Mouse (Mus musculus) heart, adult 18-20 months (tissue): ENCODE data around the gene Bbs12. TPM values are rescaled to one million over a fixed set of nuclear protein-coding genes. Genes with fewer than 3 reads are reported as not detected.

Experiments used
- DNase-seq, 2 experiments: peaks; one replicate each; pipeline ENCODE4 v3.0.0; 2021 to 2022; ENCODE audit warnings: mixed read lengths in 1 of 2
- total RNA-seq, 2 experiments: library from RNA; stranded (reverse); gene quantifications; 2 replicates each; pipeline ENCODE4 v1.2.3; 2021

Gene Bbs12
- total RNA-seq, 2 experiments from 2014 or later, result 0.77 to 1.2 TPM

DNA sequence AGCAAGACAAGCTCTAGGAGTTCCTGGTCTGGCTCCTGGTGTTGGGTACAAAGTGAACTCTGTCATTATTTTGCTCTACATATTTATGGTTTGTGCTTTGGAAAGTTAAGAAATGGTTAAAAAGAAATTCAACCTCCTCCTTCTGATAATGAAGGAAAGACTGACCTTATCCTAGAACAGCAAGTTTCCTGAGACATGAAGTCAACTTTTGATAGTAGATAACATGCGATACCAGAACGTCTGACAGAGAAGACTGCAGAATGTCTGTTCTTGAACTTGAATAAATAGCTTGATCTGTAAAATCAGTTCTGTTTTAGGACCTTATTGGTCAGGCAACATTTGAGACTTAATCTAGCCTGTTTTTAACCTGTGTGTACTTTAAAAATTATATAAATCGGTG is 14.3 kb downstream of the Bbs12 start:
- DNase-seq, result no peak

DNA sequence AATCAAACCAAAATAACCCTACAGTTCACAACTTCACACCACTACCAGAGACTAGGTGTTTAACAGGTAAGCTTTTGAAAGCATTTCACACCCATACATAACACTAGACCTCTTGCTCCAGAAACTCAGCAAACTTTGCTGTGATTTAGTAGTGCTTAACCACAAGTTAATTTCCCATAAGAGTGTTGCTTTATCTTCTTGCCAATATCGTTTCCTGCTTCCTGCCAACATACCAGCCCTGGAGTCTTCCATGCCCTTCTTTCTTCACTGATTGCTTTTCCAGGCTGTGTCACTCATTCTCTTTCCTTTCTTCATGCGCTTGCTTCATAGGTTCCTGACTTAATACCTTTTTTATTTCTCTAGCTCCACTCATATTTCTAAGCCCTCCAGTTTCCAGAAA is 16.1 kb downstream of the Bbs12 start:
- DNase-seq, result no peak

DNA sequence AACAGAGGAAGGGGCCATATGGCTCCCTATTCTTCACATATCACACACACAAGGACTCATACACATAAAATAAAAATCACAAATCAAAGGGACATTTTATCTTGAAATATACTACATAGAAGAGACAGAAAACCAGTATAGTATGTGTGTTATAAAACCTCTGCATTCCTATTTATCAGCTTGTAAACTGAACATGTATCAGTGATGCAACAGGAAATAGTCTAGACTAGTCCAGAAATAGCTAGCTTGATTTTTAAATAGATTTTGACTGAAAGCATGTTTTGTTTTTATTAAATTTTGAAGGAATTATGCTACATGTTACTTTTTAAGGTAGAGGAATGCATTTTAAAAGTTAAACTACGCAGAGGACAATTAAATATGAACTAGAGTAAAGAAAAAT is 17.6 kb downstream of the Bbs12 start:
- no peak for DNase-seq

DNA sequence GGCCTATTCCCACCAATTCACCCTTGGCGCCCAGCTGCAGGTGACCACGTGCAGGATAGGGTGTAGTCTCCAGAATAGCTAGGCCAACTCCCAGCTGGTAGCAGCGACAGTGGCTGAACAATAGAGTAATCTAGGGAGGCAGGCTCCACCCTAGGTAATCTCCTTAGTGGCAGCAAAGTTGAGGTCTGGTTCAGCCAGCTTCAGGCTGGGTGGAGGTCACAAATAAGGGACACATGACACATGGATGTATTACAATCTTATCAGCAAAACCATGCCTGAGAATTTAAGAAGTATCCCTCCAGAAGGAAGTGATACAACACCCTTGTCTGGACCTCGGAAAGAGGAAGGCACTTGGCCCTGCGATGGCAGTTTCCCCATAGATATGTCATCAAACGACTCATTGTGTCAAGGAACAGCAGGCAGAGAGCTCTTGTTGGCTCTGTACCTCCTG is 19.7 kb downstream of the Bbs12 start:
- DNase-seq, result no peak

DNA sequence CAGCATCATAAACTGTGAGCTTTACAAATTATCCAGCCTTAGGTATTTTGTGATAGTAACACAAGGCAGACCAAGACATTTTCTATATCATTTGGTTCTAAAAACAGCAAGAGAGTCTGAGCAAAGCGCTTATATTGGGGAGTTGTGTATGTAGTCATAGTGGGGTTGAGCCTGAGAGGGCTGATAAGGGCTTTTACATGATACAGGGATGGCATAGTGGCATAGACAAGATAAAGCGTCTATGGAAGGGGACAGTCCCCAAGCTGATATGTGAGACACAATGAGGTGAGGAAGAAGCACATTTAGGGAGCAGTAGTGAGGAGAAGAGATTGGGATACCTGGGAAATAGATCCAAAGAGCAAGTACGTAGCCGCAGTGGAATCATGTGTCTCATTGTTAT is 21.7 kb downstream of the Bbs12 start:
- no peak for DNase-seq

DNA sequence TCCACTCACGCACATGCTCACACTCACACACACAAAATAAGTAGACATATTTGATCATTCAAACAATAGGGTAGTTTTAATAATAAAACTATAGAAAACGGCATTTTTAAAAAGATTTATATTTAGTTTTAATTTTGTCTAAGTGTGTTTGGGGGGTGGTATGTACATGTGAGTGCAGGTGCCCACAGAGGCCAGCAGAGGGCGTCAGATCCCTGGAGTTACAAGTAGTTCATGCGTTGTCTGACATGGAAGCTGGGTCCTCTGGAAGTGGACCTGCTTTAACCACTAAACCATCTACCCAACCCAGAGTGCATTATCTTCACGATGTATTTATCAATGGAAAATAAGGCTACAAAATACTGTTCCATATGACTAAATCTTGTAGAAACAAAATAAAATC is 28.8 kb downstream of the Bbs12 start:
- peak; percentile 45 to 68 for DNase-seq

DNA sequence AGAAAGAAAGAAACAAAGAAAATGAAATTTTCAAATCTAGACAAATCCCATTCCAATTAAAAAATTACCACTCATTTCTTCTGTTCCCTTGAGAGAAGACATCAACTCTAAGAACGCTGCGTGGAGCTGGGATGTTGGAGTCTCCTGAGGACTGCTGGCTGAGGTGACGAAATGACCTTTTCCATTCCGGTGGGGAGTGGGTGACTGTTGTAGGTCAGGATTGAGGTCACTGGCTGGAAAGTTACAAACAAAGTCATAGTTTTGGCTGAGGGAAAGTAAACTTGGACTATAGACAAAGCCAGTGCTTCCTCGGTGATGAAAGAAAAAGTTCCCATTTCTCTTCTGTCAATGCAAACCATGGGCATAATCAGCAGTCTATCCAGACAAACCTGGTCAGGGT is 30.5 kb downstream of the Bbs12 start:
- DNase-seq, result peak in 1 of 2 experiments; percentile 61

DNA sequence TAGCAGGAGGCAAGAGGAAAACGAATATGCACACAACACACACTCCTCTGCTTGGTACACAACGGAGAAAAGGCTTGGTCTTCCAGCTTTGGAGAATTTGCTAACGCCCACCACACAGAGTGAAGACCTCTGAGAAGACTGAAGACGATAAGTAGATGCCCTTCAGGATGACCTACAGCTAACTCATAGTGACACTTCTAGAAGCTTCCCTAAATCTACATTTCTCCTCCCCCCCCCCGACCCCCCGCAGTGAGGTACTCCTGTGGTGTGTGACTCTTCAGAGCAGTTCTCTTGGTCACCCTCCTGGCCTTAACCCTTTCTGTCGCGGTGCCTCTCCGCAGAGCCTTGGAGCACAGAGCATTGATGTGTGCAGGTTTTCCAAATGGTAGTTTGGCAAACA is 35.3 kb downstream of the Bbs12 start:
- no peak for DNase-seq

DNA sequence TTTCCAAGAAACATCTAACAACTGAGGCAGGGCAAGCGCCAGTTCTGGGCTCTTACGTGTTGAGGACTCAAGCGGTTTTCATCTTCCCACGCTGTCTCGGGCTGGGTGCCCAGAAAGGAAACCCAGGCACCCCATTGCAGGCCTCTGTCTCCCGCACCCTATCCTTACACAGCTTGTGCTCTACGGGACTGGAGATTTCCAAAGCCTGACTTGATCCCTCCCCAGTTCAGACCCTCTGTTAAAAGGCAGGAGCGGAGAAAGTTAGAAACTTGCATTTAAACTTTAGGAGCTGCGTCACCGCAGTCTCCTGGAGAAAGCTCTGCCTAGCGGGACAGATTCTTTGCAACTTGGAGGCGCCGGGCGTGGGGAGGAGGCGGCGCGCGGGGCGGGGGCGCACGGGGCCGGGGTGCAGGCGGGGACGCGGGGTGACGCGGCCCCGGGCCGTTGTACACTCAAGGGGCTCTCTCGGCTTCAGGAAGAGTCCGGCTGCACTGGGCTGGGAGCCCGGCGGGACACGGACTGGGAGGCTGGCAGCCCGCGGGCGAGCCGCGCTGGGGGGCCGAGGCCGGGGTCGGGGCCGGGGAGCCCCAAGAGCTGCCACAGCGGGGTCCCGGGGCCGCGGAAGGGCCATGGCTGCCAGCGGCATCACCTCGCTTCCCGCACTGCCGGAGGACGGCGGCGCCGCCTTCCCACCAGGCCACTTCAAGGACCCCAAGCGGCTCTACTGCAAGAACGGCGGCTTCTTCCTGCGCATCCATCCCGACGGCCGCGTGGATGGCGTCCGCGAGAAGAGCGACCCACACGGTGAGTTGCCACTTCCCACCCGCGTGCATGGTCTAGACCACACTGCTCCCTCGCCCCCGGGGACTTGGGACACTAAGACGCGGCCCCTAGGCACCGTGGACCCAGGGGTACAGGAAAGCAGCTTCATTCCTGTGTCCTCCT is 36.1 kb downstream of the Bbs12 start, which contains the start of gene Fgf2:
Gene Fgf2 (plus strand): TSS at position 126 of the 945 bp plus-strand sequence.
- DNase-seq, result peak; percentile 71 to 80

DNA sequence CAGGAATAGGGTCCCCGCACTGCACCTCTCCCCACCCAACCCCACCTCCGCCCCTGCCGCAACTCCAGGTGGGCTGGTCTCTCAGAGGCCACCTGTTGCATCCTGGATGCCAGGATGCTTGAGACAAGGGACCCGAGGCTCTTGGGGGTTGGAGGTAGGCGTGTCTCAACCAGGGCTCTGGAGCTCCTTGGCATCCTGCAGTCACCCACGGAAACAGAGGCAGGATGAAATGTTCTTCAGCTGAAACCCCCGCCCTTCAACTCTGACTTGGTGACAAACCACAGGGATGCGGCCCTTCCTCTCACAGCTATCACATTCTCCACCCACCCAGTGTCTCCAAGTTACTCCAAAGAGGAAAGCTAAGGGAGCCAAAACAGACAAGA is 36.8 kb downstream of the Bbs12 start:
- peak; percentile 42 to 56 for DNase-seq

DNA sequence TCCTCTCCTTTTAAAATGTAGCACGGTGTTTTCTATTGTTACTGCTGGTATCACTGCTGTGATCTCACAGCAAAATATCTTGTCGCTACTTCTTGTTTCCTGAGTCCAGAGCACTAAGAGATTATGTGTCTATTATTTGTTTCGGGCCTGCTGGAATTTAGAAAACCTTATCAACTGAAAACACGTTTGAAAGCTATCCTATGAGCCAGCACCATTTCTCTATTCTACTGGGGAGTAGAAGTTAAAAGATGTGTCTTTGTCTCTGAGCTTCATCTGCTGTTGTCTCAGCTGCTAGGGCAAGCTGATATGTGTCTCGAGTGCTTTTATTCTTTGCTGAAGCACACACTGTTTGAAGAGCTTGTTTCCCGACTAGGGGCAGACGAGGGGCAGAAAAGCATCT is 38.0 kb downstream of the Bbs12 start:
- DNase-seq, result no peak

DNA sequence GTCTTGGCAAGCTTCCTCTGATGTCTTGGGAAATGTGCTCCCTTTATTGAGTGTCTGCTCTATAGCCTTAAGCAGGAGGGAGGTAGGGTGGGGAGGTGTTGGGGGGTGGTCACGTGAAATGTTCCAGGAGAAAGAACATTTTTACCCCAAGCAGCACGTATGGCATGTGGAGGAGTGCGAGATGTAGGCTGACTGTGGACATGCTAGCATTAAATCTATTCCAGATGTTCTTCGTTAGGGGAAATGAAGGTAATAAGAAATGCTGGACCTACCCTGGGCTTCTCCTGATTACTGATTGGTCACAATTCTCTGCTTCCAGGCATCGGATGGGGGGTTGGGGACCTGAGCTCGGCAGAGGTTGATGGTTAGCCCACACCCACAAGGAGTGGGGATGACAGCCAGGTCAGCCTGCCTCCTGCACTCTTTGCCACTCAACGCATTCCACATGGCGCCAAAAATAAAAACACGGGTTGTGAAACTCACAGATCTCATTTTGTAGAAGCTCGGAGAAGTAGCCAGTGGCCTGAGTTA is 41.7 kb downstream of the Bbs12 start:
- DNase-seq, result peak; percentile 61 to 65

DNA sequence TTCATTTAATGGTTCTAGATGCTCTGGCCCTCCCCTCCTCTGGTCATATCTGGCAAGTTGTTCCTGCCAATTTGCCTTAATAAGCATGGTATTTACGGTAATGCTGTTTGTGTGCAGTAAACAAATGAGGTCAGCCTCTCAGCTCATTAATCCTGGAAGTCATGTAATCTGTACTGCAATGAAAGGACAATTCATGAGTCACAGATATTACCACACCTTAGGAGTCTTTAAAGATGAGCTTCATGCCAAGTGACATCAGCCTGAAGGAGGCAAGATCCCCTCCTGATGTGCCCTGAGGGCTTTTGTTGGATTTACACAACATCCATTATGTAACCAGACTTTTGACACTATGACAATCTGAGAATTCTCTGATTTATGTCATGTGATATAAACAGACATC is 42.4 kb downstream of the Bbs12 start:
- no peak for DNase-seq

DNA sequence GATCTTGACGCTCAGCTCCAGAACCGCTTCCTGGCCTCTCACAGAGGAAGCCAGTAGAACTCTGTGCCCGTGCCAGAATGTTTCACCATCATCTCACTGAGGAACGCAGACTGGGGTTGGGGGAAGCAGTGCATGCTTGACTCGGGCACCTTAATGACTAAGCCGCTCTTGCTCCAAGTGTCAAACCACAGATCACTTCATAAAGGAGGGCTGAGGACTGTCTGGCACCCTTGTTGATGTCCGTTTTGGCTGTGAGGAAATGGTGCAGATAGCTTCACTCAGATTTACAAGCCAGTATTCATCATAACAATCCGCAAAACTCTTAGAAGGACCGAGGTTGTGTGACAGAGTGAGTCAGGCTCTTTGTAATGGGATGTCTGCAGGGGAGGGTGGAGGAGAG is 48.4 kb downstream of the Bbs12 start:
- DNase-seq, result peak; percentile 49 to 57

DNA sequence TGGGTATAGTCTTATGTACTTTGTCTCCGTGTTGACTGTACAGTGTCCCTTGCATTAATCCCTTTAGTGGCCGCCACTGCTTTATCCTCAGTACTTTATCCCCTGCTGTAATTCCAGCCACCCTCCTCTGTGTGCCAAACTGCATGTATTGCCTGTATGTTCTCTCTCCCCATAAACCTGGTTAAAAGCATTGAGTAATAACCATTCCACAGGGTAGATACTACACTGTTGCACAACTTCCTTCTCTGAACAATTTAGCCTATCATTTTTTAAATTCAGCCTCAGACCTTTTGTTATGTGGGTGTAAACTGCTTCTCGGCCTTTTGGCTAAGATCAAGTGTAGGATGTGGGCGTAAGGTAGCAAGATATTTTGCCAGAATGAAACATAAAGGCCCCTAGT is 52.8 kb downstream of the Bbs12 start:
- no peak for DNase-seq

DNA sequence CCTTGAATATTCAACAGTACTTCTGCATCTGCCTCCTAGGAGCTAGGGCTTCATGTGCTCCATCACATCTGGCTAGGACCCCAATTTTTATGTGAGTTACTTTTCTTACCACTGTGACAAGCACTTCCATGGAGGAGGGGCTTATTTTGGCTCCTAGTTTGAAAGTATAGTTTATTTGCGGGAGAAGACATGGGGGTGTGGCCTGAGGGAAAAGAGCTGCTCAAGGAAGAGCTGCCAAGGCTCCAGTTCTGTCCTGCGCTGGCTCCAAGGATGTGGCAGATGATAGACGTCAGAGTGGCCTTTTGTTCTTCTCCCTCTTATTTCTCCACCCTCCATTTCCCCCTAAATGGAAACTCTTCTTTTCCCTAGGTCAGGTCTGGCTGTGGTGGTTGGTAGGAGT is 53.6 kb downstream of the Bbs12 start:
- no peak for DNase-seq

DNA sequence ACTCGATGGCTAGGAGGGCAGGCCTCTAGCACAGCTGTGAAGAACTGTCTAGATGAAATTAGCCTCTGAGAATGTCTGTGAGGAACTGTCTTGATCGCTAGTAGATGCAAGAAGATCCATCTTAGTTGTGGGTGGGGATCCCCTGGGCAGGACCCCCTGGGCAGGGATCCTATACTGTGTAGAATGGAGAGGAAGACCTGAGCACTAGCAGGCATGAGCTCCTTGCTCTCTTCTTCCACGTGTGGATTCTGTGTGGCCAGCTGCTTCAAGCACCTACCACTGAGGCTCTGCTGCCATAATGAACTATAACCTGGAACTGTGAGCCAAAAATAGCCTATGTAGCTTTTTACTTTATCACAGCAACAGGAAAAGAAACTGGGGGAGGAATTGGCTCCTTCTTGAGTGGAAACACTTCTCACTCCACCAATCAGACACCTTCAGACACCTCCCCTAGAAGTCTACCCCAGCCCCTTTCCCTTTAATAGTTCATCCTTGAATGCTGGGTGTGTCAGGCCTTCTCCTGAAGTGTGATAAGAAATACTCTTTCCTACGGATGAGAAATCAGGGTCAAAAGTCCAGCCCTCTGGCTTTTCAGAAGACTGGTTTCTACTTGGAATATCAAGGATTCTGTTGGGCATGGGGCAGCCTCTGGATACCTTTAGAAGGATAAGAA is 54.2 kb downstream of the Bbs12 start:
- DNase-seq, result peak in 1 of 2 experiments; percentile 35

DNA sequence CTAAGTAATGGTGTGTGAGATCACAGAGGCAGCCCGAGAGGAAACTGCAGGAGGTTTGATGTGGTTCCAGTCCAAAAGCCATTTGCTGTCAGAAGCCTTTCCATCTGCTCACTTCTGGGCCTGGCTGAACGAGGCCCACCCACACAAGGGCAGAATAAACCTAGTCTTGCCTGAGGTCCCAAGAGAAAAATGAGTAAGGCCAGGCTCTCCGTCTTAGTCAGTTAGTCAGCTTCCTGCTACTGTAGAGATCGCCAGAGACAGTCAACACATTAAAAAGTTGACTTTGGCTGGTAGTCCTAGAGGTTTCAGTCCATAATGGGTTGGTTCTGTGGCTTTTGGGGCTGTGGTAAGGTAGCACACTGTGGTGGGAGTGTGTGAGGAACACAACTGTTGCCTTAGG is 58.1 kb downstream of the Bbs12 start:
- DNase-seq, result peak in 1 of 2 experiments; percentile 68

Other genes starting within 250 kb of the Bbs12 start
- not detected for gene Adad1, start 249.0 kb upstream of the Bbs12 start, total RNA-seq
- gene Il2, start 186.6 kb upstream of the Bbs12 start, total RNA-seq, result not detected
- not detected for gene Il21, start 79.9 kb upstream of the Bbs12 start, total RNA-seq
- under 1 TPM; 0.37 to 0.95 TPM for gene Cetn4, start 154 bp downstream of the Bbs12 start, total RNA-seq
- 10 to 100 TPM in 1 of 2 experiments, 1 to 10 TPM in 1; 5.3 to 12.0 TPM for gene Fgf2, start 35.8 kb downstream of the Bbs12 start, total RNA-seq
- 10 to 100 TPM; 12.0 to 17.3 TPM for gene Spata5, start 107.3 kb downstream of the Bbs12 start, total RNA-seq
- gene Nudt6, start 107.7 kb downstream of the Bbs12 start, total RNA-seq, result 10 to 100 TPM; 34.0 to 37.3 TPM